Mouse (Mus musculus) forebrain, embryonic 11.5 days (tissue): ENCODE results near the gene Cdh18. TPM values are rescaled to one million over a fixed set of nuclear protein-coding genes. Genes with fewer than 3 reads are reported as not detected.

Experiments
- ATAC-seq: fragments of 200-750 bp; cut with Nextera tagmentation; replicated peaks from 2 replicates; pipeline ENCODE4 v1.8.0; 2017; ENCODE audit warnings: moderate TSS enrichment; ENCODE audit not compliant: low FRiP score
- DNase-seq: peaks from one replicate; pipeline ENCODE4 v3.0.0-alpha.2; 2017; ENCODE audit warnings: low spot score
- H3K27ac ChIP-seq: fragments of 300-500 bp; sonication (generic); 2 replicates; pipeline ENCODE4 v1.5.1; 2014; ENCODE audit warnings: low read depth, low read length
- H3K27me3 ChIP-seq: fragments of 300-500 bp; sonication (generic); 2 replicates; pipeline ENCODE4 v1.6.1; 2014; ENCODE audit warnings: mild to moderate bottlenecking, low read length, mixed read lengths; ENCODE audit not compliant: control insufficient read depth, insufficient read depth
- H3K36me3 ChIP-seq: fragments of 300-500 bp; sonication (generic); 2 replicates; pipeline ENCODE4 v1.6.1; 2014; ENCODE audit warnings: mild to moderate bottlenecking, low read length, moderate library complexity, mixed read lengths; ENCODE audit not compliant: control insufficient read depth, insufficient read depth
- H3K4me1 ChIP-seq: fragments of 300-500 bp; sonication (generic); replicated peaks from 2 replicates; pipeline ENCODE4 v1.6.1; 2014; ENCODE audit warnings: low read length, mixed read lengths; ENCODE audit not compliant: control insufficient read depth, insufficient read depth
- H3K4me2 ChIP-seq: fragments of 300-500 bp; sonication (generic); 2 replicates; pipeline ENCODE4 v1.6.1; 2014; ENCODE audit warnings: low read depth, mild to moderate bottlenecking, low read length, moderate library complexity, mixed read lengths; ENCODE audit not compliant: severe bottlenecking
- H3K4me3 ChIP-seq: fragments of 300-500 bp; sonication (generic); 2 replicates; pipeline ENCODE4 v1.5.1; 2014; ENCODE audit warnings: low read depth, low read length
- H3K9ac ChIP-seq: fragments of 300-500 bp; sonication (generic); 2 replicates; pipeline ENCODE4 v1.6.1; 2014; ENCODE audit warnings: low read length
- H3K9me3 ChIP-seq: fragments of 300-500 bp; sonication (generic); 2 replicates; pipeline ENCODE4 v1.6.1; 2016; ENCODE audit warnings: low read length, mixed read lengths; ENCODE audit not compliant: control insufficient read depth
- WGBS: fragments of 180-500 bp; shearing (Covaris S2); extraction: QIAGEN DNeasy Blood & Tissue Kit; methylation state at CpG from one replicate; pipeline ENCODE4 v1.1.7; 2014; 5-methylcytosine and 5-hydroxymethylcytosine counted together
- polyA plus RNA-seq: library from polyadenylated mRNA; unstranded; fragments of >200 nt; fragmentation: Nextera tagmentation; extraction: Ambion mirVana; gene quantifications from 2 replicates; pipeline ENCODE4 v1.2.1, GENCODE M21; 2014

The Cdh18 gene
- polyA plus RNA-seq, 1 experiment from 2014 or later = 0.11 TPM

GRCm38 (mm10) chr15:23416450-23417080, 867.7 kb downstream of the Cdh18 start:
- Histone ChIP-seq H3K9me3 (no peaks in the 10 kb centered on the region), H3K4me2 (no peak overlapping the region), H3K4me1 (no peaks in the 10 kb centered on the region), H3K9ac (no peak overlapping the region), H3K4me3 (no peak overlapping the region), H3K27ac (no peak overlapping the region), H3K36me3 (no peaks in the 10 kb centered on the region), H3K27me3 (no peaks in the 10 kb centered on the region)
- 86% methylated on average over 5 of the region's 5 CpGs for WGBS
- ATAC-seq (no peak), DNase-seq (no peak)

- Histone ChIP-seq H3K36me3 (no peaks in the 10 kb centered on the region), H3K4me2 (no peak overlapping the region), H3K9ac (no peak overlapping the region), H3K4me1 (no peaks in the 10 kb centered on the region), H3K4me3 (no peak overlapping the region), H3K27ac (no peak overlapping the region), H3K27me3 (no peaks in the 10 kb centered on the region), H3K9me3 (no peaks in the 10 kb centered on the region)
- ATAC-seq = no peak
- no peak for DNase-seq
Measured at GRCm38 (mm10) chr15:23418158-23418557, 869.3 kb downstream of the Cdh18 start.

GRCm38 (mm10) chr15:23420010-23420409, 871.2 kb downstream of the Cdh18 start:
- Histone ChIP-seq H3K27ac (no peak overlapping the region), H3K4me1 (no peaks in the 10 kb centered on the region), H3K9ac (no peak overlapping the region), H3K9me3 (no peaks in the 10 kb centered on the region), H3K4me3 (no peak overlapping the region), H3K36me3 (no peaks in the 10 kb centered on the region), H3K27me3 (no peaks in the 10 kb centered on the region), H3K4me2 (no peak overlapping the region)
- WGBS = 88% methylated on average over 3 of the region's 3 CpGs
- no peak for DNase-seq
- no peak for ATAC-seq

GRCm38 (mm10) chr15:23430021-23430420, 881.2 kb downstream of the Cdh18 start:
- Histone ChIP-seq H3K4me2 (no peak overlapping the region), H3K27ac (no peak overlapping the region), H3K36me3 (no peaks in the 10 kb centered on the region), H3K4me1 (no peaks in the 10 kb centered on the region), H3K9me3 (no peaks in the 10 kb centered on the region), H3K9ac (no peak overlapping the region), H3K27me3 (no peaks in the 10 kb centered on the region), H3K4me3 (no peak overlapping the region)
- DNase-seq (no peak), ATAC-seq (no peak)
- WGBS = 88% methylated on average over 5 of the region's 5 CpGs

GRCm38 (mm10) chr15:23448542-23448941, 899.7 kb downstream of the Cdh18 start:
- Histone ChIP-seq H3K36me3 (no peaks in the 10 kb centered on the region), H3K4me3 (no peak overlapping the region), H3K9ac (no peak overlapping the region), H3K9me3 (no peaks in the 10 kb centered on the region), H3K27ac (no peak overlapping the region), H3K27me3 (no peaks in the 10 kb centered on the region), H3K4me2 (no peak overlapping the region), H3K4me1 (no peaks in the 10 kb centered on the region)
- no peak for ATAC-seq
- WGBS = 70% methylated on average over 1 of the region's 1 CpGs
- DNase-seq = no peak

- no peaks in the 10 kb centered on the region for H3K36me3 ChIP-seq
- no peak overlapping the region for H3K4me3 ChIP-seq
- H3K27ac ChIP-seq = no peak overlapping the region
- no peaks in the 10 kb centered on the region for H3K27me3 ChIP-seq
- 55% methylated on average over 9 of the region's 9 CpGs for WGBS
- ATAC-seq = peak; percentile 49
- H3K4me2 ChIP-seq = no peak overlapping the region
- no peaks in the 10 kb centered on the region for H3K9me3 ChIP-seq
- no peaks in the 10 kb centered on the region for H3K4me1 ChIP-seq
- DNase-seq = no peak
- no peak overlapping the region for H3K9ac ChIP-seq
Measured at GRCm38 (mm10) chr15:23452098-23452625, 903.3 kb downstream of the Cdh18 start.

- Histone ChIP-seq H3K4me1 (no peaks in the 10 kb centered on the region), H3K27ac (no peak overlapping the region), H3K4me2 (no peak overlapping the region), H3K36me3 (no peaks in the 10 kb centered on the region), H3K9me3 (no peaks in the 10 kb centered on the region), H3K4me3 (no peak overlapping the region), H3K27me3 (no peaks in the 10 kb centered on the region), H3K9ac (no peak overlapping the region)
- 92% methylated on average over 6 of the region's 6 CpGs for WGBS
- DNase-seq (no peak), ATAC-seq (no peak)
Measured at GRCm38 (mm10) chr15:23453331-23453730, 904.5 kb downstream of the Cdh18 start.

- Histone ChIP-seq H3K27me3 (no peaks in the 10 kb centered on the region), H3K9me3 (no peaks in the 10 kb centered on the region), H3K9ac (no peak overlapping the region), H3K4me1 (no peaks in the 10 kb centered on the region), H3K36me3 (no peaks in the 10 kb centered on the region), H3K27ac (no peak overlapping the region), H3K4me2 (no peak overlapping the region), H3K4me3 (no peak overlapping the region)
- 91% methylated on average over 7 of the region's 7 CpGs for WGBS
- ATAC-seq (no peak), DNase-seq (no peak)
Measured at GRCm38 (mm10) chr15:23455344-23455743, 906.5 kb downstream of the Cdh18 start.

- Histone ChIP-seq H3K9me3 (no peaks in the 10 kb centered on the region), H3K36me3 (no peaks in the 10 kb centered on the region), H3K4me2 (no peak overlapping the region), H3K4me1 (no peaks in the 10 kb centered on the region), H3K4me3 (no peak overlapping the region), H3K27ac (no peak overlapping the region), H3K27me3 (no peaks in the 10 kb centered on the region), H3K9ac (no peak overlapping the region)
- 76% methylated on average over 3 of the region's 3 CpGs for WGBS
- ATAC-seq (no peak), DNase-seq (no peak)
Measured at GRCm38 (mm10) chr15:23457401-23457800, 908.6 kb downstream of the Cdh18 start.
